Mouse (Mus musculus): ENCODE measurements around the gene Rhot2. TPM values are rescaled to one million over a fixed set of nuclear protein-coding genes. Genes with fewer than 3 reads are reported as not detected.
A peak's percentile ranks its signal among the peaks of the same experiment; 100 is the strongest.

Rhot2 gene
- polyA plus RNA-seq, 1 experiment from 2014 or later: 26.8 TPM

DNA sequence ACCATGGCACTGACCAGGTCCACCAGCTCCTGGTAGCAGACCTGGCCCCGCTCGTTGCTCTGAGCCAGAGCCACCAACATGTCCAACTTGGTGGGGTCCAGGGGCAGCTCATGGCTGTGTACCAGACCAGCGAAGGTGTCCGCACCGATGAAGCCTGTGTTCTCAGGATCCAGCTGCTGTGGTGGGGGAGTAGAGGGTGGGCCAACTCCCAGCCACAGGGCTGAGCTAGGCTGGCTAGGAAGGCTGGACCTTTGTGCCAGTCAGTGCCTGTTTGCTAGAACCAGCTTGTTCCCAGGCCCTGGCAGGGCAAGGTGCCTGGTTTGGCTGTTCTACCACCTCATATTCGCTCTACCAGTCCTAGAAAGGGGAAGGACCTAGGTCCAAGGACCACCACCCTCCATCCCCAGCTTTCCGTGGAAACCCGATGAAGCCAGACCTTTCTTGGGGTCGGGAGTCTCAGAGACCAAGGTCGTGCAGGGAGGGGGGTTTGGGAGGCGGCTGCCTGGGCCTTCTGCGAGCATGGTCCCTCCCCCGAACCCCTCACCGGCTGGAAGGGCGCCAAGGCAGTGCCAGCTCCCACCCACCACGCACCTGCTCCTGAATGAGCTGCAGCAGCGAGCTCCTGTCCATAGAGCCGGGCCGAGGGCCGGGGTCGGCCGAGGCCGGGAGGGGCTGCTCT, 8.1 kb downstream of the Rhot2 start:
- peaks cover 50% of the 10 kb centered on the region for H3K4me1 ChIP-seq
- peak overlapping the region; percentile 98 for H3K4me2 ChIP-seq (replicated peaks)
- 24% methylated on average over 22 of the region's 23 CpGs for WGBS
- peak overlapping the region; percentile 33; the same call in 1 of the 2 replicates for H3K27ac ChIP-seq
- H3K27me3 ChIP-seq: no peaks in the 10 kb centered on the region
- peak overlapping the region; percentile 68 for H3K9ac ChIP-seq
- H3K4me3 ChIP-seq: peak overlapping the region; percentile 42
- no peaks in the 10 kb centered on the region for H3K9me3 ChIP-seq
- ATAC-seq (ENCODE audit: low FRiP score, low read depth): no peak
- H3K36me3 ChIP-seq: peaks cover 55% of the 10 kb centered on the region

DNA sequence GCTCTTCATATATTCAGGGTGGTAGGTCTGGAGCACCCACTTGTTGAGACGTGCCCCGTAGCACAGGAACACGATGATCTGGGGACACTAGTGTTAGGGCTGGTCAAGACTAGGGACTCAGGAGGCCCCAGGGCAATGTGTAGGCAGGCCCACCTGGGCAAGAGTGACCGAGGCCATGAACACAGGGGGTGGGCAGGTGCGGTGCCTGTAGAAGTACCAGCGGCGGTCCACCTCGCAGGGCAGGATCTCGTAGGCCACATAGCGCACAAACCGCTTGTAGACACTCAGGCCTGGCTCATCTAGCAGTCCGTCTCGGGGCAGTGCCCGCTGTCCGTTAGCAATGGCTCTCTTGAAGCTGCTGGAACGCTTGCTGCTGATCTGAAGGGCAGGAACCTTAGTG, 8.8 kb downstream of the Rhot2 start:
- 0 out of 2 replicates have a peak overlapping the region, but pooled peaks have one; percentile 68 for H3K9ac ChIP-seq
- H3K9me3 ChIP-seq: no peaks in the 10 kb centered on the region
- peak overlapping the region; percentile 3; the same call in 1 of the 2 replicates for H3K4me3 ChIP-seq
- H3K4me2 ChIP-seq (replicated peaks): peak overlapping the region; percentile 98; the same call in 1 of the 2 replicates
- H3K27ac ChIP-seq: no peak overlapping the region
- ATAC-seq (ENCODE audit: low FRiP score, low read depth): no peak
- H3K4me1 ChIP-seq: peaks cover 57% of the 10 kb centered on the region
- no peaks in the 10 kb centered on the region for H3K27me3 ChIP-seq
- H3K36me3 ChIP-seq: peaks cover 55% of the 10 kb centered on the region
- 93% methylated on average over 16 of the region's 16 CpGs for WGBS

DNA sequence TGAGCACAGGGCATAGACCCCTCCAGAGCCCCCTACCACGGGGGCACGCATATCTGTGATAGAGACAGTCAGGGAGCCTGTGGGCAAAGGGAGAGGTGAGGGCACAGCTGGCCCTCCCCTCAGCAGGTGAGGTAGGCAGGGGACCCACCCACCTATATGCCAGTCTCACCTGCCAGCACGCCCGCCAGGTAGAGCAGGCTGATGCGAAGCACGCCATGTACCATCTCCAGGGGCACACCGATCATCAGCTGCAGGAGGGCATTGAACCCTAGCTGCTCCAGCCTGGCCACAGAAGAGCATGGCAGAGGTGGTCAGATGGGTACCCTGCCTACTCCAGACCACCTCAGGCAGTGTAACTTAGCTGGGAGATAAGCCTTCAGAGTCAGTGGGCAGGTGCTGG, 9.3 kb downstream of the Rhot2 start:
- Histone ChIP-seq H3K9ac (peak overlapping the region; percentile 75; the same call in 1 of the 2 replicates), H3K4me1 (peaks cover 62% of the 10 kb centered on the region), H3K27me3 (no peaks in the 10 kb centered on the region), H3K9me3 (no peaks in the 10 kb centered on the region), H3K36me3 (peaks cover 55% of the 10 kb centered on the region), H3K4me2 (replicated peaks) (peak overlapping the region; percentile 98), H3K27ac (no peak overlapping the region), H3K4me3 (0 out of 2 replicates have a peak overlapping the region, but pooled peaks have one; percentile 88)
- 93% methylated on average over 7 of the region's 7 CpGs for WGBS
- no peak for ATAC-seq (ENCODE audit: low FRiP score, low read depth)

DNA sequence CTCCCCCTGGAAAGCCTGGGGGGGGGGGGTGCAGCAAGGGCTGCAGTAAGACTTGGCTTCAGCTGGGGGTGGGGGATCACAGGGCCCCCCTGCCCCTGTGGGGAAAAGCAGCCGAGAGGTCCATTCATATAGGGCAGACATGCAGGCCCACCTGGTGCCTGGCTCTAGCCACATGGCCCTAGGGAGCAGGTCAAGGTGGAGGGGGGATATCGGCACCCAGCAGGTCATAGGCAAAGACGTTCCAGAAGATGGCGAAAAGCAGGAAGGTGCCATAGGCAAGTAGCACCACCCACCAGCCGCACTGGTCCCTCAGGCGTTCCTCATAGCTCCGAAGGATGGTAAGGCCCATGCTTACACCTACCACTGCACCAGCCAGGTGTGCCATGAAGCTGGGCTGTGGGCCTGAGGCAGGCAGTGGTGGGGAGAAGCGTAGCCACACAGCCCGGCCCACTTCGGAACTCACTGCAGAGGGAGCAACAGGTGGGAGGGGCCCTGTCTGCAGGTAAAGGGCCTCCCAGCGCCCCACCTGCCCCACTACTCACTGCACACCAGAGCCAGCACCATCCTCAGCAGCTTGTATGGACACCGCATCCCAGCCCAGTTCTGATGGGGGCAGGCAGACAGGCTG, 9.9 kb downstream of the Rhot2 start:
- Histone ChIP-seq H3K27me3 (no peaks in the 10 kb centered on the region), H3K9ac (peak overlapping the region; percentile 75), H3K27ac (no peak overlapping the region), H3K36me3 (peaks cover 54% of the 10 kb centered on the region), H3K4me1 (peaks cover 68% of the 10 kb centered on the region), H3K4me3 (peak overlapping the region; percentile 88), H3K9me3 (no peaks in the 10 kb centered on the region), H3K4me2 (replicated peaks) (peak overlapping the region; percentile 98)
- 87% methylated on average over 12 of the region's 12 CpGs for WGBS
- no peak for ATAC-seq (ENCODE audit: low FRiP score, low read depth)

DNA sequence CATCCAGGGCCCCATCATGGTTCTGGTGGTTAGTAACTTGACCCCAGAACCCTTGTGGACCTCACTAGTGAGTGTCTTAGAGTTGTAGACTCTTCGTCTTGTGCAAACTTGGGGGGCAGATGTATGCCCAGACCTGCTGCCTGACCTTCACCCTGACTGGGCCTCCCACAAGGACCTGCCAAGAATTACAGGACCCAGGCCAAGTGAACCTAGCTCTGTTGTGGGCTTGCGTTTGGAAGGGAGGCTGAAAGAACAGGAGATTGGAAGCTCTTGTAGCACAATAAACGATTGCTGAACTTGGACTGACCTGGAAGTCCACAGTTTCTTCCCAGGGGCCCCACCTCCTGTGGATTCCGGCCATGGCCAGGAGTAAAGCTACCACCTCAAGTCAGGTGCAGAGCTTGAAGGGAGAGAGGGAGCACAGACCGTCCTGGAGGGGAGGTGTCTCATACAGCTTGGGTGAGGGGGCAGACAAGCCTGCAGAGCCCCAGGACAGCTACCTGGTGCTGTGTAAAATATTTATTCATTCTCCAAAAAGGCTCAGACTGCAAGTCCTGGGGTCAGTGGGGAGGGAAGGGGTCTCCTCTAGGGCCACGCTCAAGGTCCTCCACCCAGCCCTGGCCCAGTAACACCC, 10.6 kb downstream of the Rhot2 start:
- peaks cover 74% of the 10 kb centered on the region for H3K4me1 ChIP-seq
- peaks cover 47% of the 10 kb centered on the region for H3K36me3 ChIP-seq
- H3K27me3 ChIP-seq: no peaks in the 10 kb centered on the region
- H3K4me3 ChIP-seq: peak overlapping the region; percentile 88
- WGBS: 41% methylated on average over 6 of the region's 6 CpGs
- H3K4me2 ChIP-seq (replicated peaks): peak overlapping the region; percentile 98
- H3K27ac ChIP-seq: peak overlapping the region; percentile 92
- no peak for ATAC-seq (ENCODE audit: low FRiP score, low read depth)
- peak overlapping the region; percentile 75 for H3K9ac ChIP-seq
- no peaks in the 10 kb centered on the region for H3K9me3 ChIP-seq

DNA sequence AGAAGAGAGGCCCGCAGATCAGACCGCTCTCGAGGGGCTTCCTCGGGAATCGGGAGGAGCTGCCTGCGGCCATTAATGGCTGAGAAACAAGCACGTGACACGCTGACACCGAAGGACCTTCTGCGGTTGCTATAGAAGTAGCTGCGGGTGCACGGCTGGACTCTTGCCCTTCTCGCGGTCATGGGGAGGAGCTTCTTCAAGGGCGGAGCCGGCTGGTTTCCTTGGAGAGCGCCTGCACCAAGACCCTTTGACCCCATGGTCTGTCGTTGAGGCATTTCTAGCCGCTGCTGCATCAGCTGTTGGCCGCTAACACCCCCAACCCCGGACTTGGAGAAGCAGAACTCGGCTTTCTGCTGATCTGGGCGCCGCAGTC, 11.4 kb downstream of the Rhot2 start, which contains the start of gene Stub1:
Gene Stub1 (minus strand): TSS at position 114 of the 373 bp plus-strand sequence.
- peak within 1 kb of the TSS; percentile 92 for H3K27ac ChIP-seq
- H3K4me1 ChIP-seq: peaks cover 78% of the 10 kb centered on the region
- WGBS: 0% methylated on average over 24 of the region's 24 CpGs

DNA sequence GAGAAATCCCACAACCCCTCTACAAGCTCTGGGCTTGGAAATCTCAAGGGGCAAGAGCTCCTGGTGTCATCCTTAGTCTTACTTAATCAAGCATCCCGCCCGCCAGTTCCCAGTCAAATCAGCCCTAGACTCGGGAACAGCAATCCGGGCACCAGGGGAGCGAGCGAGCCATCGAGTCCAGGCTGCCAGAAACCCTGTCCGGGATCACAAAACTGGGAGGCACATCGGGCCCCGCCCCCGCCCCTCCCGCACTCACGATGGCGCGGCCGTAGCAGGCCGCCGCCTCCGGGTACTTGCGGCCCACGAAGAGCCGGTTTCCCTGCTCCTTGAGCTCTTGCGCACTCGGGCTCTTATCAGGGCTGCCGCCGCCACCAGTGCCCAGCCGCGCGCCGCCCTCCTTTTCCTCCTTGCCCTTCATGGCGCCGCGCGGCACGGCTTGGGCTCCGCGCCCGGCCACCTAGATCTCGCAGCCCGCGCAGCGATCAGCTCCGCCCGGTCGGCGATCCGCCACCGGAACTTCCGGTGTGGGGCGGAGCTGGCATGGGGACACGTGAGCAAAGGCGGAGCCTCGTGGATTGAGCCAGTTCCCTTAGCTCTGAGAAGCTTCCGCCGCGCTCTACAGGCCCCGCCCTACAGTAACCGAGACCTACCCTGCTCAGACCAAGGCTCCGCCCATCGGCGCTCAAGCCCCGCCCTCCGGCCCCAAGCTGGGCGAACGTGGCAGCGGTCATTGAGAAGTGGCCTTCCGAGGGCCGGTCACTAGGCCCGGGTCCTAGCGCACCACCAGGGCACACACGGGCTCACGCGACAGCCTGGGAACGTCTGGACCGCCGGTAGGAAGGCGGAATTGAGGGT, 12.0 kb downstream of the Rhot2 start:
- peak overlapping the region; percentile 88 for H3K4me3 ChIP-seq
- no peaks in the 10 kb centered on the region for H3K9me3 ChIP-seq
- no peaks in the 10 kb centered on the region for H3K27me3 ChIP-seq
- H3K4me1 ChIP-seq: peaks cover 79% of the 10 kb centered on the region
- H3K9ac ChIP-seq: peak overlapping the region; percentile 91
- H3K27ac ChIP-seq: peak overlapping the region; percentile 92
- ATAC-seq (ENCODE audit: low FRiP score, low read depth): peak; percentile 90
- peaks cover 38% of the 10 kb centered on the region for H3K36me3 ChIP-seq
- peak overlapping the region; percentile 98 for H3K4me2 ChIP-seq (replicated peaks)
- WGBS: under 1% methylated on average over 77 of the region's 77 CpGs

More for the DNA sequence above, 11.4 kb downstream of the Rhot2 start, which contains the start of gene Stub1:
- H3K4me3 ChIP-seq: peak within 1 kb of the TSS; percentile 88
- peak within 1 kb of the TSS; percentile 98 for H3K4me2 ChIP-seq (replicated peaks)
- peaks cover 42% of the 10 kb centered on the region for H3K36me3 ChIP-seq
- no peaks in the 10 kb centered on the region for H3K9me3 ChIP-seq
- ATAC-seq (ENCODE audit: low FRiP score, low read depth): peak; percentile 60
- H3K9ac ChIP-seq: peak within 1 kb of the TSS; percentile 91
- H3K27me3 ChIP-seq: no peaks in the 10 kb centered on the region

DNA sequence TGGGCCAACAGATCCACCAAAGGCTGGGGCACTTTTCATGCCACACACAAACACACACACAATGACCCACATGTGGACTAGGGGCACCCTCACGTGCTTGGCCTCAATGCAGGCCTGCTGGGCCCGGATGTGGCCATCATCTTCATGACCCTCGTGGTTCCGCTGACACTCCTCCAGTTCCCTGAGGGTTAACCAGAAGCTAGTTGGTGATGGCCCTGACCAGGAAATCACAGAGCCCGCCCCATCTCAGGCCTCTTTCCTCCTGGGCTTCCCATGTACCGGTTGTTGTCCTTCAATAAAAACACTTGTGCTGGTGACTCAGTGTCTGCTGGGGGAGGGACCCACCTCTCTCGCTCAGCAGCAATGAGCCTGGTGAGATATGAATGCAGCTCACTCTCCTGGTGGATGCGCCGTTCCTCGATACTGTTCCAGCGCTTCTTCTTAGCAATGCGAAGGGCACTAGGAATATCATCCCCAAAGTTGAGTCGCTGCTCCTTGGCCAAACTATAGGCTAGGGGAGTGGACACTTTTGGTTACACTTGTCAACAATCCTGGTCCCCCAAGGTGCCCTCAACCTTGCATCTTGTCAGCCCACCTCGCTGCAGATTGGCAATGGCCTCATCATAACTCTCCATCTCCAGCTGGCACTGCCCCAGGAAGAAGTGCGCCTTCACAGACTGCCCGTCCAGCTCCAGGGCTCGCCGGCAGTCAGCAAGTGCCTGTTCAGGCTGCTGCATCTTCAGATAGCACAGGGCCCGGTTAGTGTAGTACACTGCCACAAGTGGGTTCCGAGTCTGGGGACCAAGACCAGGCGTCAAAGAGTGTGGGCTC, 13.0 kb downstream of the Rhot2 start:
- 61% methylated on average over 21 of the region's 21 CpGs for WGBS
- Histone ChIP-seq H3K9me3 (no peaks in the 10 kb centered on the region), H3K4me2 (replicated peaks) (peak overlapping the region; percentile 98), H3K9ac (peak overlapping the region; percentile 91), H3K36me3 (peaks cover 45% of the 10 kb centered on the region), H3K4me3 (peak overlapping the region; percentile 88), H3K27ac (peak overlapping the region; percentile 86; the same call in 1 of the 2 replicates), H3K27me3 (no peaks in the 10 kb centered on the region), H3K4me1 (peaks cover 76% of the 10 kb centered on the region)
- no peak for ATAC-seq (ENCODE audit: low FRiP score, low read depth)

DNA sequence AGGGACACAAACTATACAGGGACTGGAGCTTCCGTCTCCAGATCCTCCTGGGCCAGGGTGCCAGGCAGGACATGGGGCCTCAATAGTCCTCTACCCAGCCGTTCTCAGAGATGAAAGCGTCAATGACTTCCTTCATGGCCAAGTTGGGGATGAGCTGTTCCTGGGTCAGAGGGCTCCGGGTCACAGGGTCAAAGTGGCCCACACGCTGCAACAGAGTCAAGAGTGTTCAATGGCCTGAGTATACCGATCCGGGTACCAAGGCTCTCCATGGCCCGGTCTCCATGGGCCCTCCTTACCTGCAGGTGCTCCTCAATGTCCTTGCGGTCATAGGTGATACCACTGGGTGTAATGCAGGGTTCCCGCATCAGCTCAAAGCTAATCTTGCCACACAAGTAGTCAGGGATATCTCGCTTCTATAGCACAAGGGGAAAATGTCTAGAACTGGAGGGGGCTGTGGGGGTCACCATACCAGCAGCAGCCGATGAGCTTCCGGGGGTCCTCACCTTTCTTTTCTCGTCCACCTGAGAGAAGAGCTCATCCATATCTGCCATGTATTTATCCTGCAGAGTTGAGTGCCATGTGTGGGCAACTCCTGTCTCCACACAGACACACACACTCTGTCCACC, 13.7 kb downstream of the Rhot2 start:
- H3K9me3 ChIP-seq: no peaks in the 10 kb centered on the region
- H3K9ac ChIP-seq: 0 out of 2 replicates have a peak overlapping the region, but pooled peaks have one; percentile 91
- peaks cover 52% of the 10 kb centered on the region for H3K36me3 ChIP-seq
- peak overlapping the region; percentile 98 for H3K4me2 ChIP-seq (replicated peaks)
- no peak for ATAC-seq (ENCODE audit: low FRiP score, low read depth)
- H3K4me1 ChIP-seq: peaks cover 68% of the 10 kb centered on the region
- H3K4me3 ChIP-seq: peak overlapping the region; percentile 88
- 90% methylated on average over 14 of the region's 14 CpGs for WGBS
- H3K27ac ChIP-seq: no peak overlapping the region
- no peaks in the 10 kb centered on the region for H3K27me3 ChIP-seq

DNA sequence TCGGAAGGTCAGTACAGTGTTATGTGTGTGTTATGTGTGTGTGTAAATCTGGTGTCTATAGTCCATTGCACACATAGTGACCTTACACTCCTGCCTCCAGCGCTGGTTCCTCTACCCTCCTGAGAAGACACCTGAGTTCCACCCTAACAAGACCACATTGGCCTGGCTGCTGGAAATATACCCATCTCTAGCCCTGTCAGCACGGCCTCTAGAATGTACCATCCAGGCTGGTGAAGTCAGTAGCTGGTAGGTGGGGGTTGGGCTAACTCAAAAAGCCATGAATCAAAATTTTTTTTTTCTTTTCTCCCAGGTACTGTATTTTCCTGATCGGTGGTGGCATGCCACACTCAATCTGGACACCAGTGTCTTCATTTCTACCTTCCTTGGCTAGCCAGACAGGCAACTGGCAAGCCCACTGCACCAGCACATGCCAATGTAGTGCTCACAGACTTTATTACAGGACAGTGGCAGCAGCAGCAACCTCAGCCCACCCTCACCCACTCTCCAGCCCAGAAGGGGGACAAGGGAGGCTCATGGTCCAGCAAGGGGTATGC, 14.4 kb downstream of the Rhot2 start:
- no peak for ATAC-seq (ENCODE audit: low FRiP score, low read depth)
- peaks cover 67% of the 10 kb centered on the region for H3K4me1 ChIP-seq
- no peaks in the 10 kb centered on the region for H3K27me3 ChIP-seq
- H3K4me2 ChIP-seq (replicated peaks): peak overlapping the region; percentile 98
- WGBS: 85% methylated on average over 4 of the region's 4 CpGs
- peaks cover 53% of the 10 kb centered on the region for H3K36me3 ChIP-seq
- peak overlapping the region; percentile 88 for H3K4me3 ChIP-seq
- no peaks in the 10 kb centered on the region for H3K9me3 ChIP-seq
- H3K27ac ChIP-seq: no peak overlapping the region
- peak overlapping the region; percentile 81; the same call in 1 of the 2 replicates for H3K9ac ChIP-seq
